Mouse (Mus musculus) kidney, adult 10 weeks (tissue): ENCODE data around the gene Otub2. TPM values are rescaled to one million over a fixed set of nuclear protein-coding genes. Genes with fewer than 3 reads are reported as not detected.

Experiments used
- polyA plus RNA-seq: library from polyadenylated mRNA; stranded (reverse); fragments of 350-450 nt; fragmentation: Illumina TruSeq; extraction: RNeasy Lipid Tissue Mini Kit (QIAGEN cat#74804); gene quantifications from one replicate; pipeline ENCODE4 v1.2.3, GENCODE M21; 2014; ENCODE audit warnings: low read depth, low replicate concordance

Gene Otub2
- 2.4 TPM for polyA plus RNA-seq

GRCm38 (mm10) chr12:103388505-103389347, at the start of gene Otub2:
TSS of gene Otub2 (plus strand) at chr12:103388682.

GRCm38 (mm10) chr12:103355746-103356414, 32.6 kb upstream of the Otub2 start, which contains the start of gene Asb2:
TSS of gene Asb2 (minus strand) at chr12:103356001.

GRCm38 (mm10) chr12:103407720-103408119, 19.2 kb downstream of the Otub2 start, which contains the start of gene 9330161L09Rik:
TSS of gene 9330161L09Rik (minus strand) at chr12:103407820.

GRCm38 (mm10) chr12:103425729-103426470, 37.4 kb downstream of the Otub2 start, which contains the start of gene Ddx24:
TSS of gene Ddx24 (minus strand) at chr12:103425830.

GRCm38 (mm10) chr12:103433986-103434731, 45.7 kb downstream of the Otub2 start, which contains the start of gene Ifi27:
TSS of gene Ifi27 (plus strand) at chr12:103434211.

GRCm38 (mm10) chr12:103443524-103443923, 55.0 kb downstream of the Otub2 start, which contains the start of gene Ifi27l2a:
TSS of gene Ifi27l2a (minus strand) at chr12:103443680.

Other genes with a start within 250 kb of the Otub2 start
- gene Prima1, start 146.5 kb upstream of the Otub2 start, polyA plus RNA-seq, result not detected
- not detected for gene Fam181a, start 77.7 kb upstream of the Otub2 start, polyA plus RNA-seq
- not detected for gene Asb2, start 32.7 kb upstream of the Otub2 start, polyA plus RNA-seq
- gene 9330161L09Rik, start 19.1 kb downstream of the Otub2 start, polyA plus RNA-seq, result not detected
- gene Ddx24, start 37.1 kb downstream of the Otub2 start, polyA plus RNA-seq, result 28.3 TPM
- 32.7 TPM for gene Ifi27, start 45.5 kb downstream of the Otub2 start, polyA plus RNA-seq
- 3.8 TPM for gene Ifi27l2a, start 55.0 kb downstream of the Otub2 start, polyA plus RNA-seq
- not detected for gene Ifi27l2b, start 68.5 kb downstream of the Otub2 start, polyA plus RNA-seq
- 13.3 TPM for gene Ppp4r4, start 143.6 kb downstream of the Otub2 start, polyA plus RNA-seq
- gene Serpina10, start 242.8 kb downstream of the Otub2 start, polyA plus RNA-seq, result 1.1 TPM